Mouse (Mus musculus) erythroblast, embryonic 14.5 days (primary cell): Measurements from ENCODE around the gene Skp1a.

Source experiments
- GATA1 ChIP-seq: IDR thresholded peaks from 2 replicates; pipeline ENCODE4 v1.6.1; 2012; ENCODE audit warnings: low read length, inconsistent platforms, mixed read lengths
- TAL1 ChIP-seq: IDR thresholded peaks from 3 replicates; pipeline ENCODE4 v1.6.1; 2012; ENCODE audit warnings: low read length, inconsistent platforms, mixed read lengths

DNA sequence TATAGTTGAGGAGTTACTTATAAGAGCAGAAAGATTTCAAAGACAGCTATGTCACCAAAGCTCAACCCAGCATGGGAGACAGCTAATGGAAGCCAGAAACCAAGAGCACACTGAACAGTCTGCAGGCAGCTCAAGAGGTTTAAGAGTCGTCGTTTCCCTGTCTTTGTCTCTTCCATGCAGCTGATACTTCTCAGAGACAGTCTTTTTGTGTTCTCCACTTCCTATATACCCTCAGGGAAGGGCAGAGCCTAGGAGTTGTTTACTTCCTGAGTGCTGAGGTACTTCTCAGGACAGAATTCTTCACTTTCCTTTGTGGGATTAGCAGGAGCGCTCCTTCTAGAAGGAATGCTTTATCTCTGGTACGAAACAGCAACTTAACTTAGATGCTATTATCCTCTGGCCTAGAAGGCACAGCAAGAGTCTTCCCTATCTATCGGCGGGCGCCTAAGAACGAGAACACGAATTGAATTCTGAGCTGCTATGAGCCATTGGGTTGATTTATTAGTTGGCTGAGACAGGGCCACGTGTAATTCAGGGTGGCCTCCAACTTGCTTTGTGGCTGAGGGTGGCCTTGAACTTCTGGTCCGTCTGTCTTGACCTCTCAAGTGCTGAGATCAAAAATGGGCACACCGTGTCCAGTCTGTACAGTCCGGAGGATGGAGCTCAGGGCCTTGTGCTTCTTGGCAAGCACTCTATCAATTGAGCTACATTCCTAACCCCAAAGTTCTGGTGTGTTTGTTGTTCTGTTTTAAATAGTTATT is 4.1 kb upstream of the Skp1a start:
- no peak for TF ChIP-seq GATA1
- no peak for TF ChIP-seq TAL1
